Mouse (Mus musculus): Measurements from ENCODE around the gene Adat3. TPM values are rescaled to one million over a fixed set of nuclear protein-coding genes. Genes with fewer than 3 reads are reported as not detected.
A peak's percentile ranks its signal among the peaks of the same experiment; 100 is the strongest.

Gene Adat3
- total and polyA plus RNA-seq, 2 experiments, result 0.28 to 5.5 TPM

GRCm38 (mm10) chr10:80655406-80656129, 52.9 kb downstream of the Adat3 start:
- WGBS, result 5% methylated on average over 12 of the region's 12 CpGs
- DNase-seq (ENCODE audit: extremely low read depth, low read depth, low spot score), result no peak
- no peaks in the 10 kb centered on the region for H3K36me3 ChIP-seq (ENCODE audit: control insufficient read depth, insufficient read depth, low read length)
- H3K9ac ChIP-seq (ENCODE audit: low read depth, low read length), result peak overlapping the region; percentile 91
- peaks cover 8% of the 10 kb centered on the region for H3K4me1 ChIP-seq (ENCODE audit: control insufficient read depth, insufficient read depth, low read length)
- H3K27ac ChIP-seq (replicated peaks; ENCODE audit: insufficient read depth, low read depth, low read length), result no peak overlapping the region
- H3K4me3 ChIP-seq (ENCODE audit: insufficient read depth, low read depth, low read length), result peak overlapping the region; percentile 78
- TF ChIP-seq CTCF (IDR thresholded peaks at IDR 0.05; ENCODE audit: low read depth, low read length), result no peak
- H3K79me2 ChIP-seq (ENCODE audit: control insufficient read depth, insufficient read depth, low read length), result peaks cover 20% of the 10 kb centered on the region; the same call in 1 of the 2 replicates
- no peaks in the 10 kb centered on the region for H3K27me3 ChIP-seq (ENCODE audit: control insufficient read depth, insufficient read depth, low read length)

DNA sequence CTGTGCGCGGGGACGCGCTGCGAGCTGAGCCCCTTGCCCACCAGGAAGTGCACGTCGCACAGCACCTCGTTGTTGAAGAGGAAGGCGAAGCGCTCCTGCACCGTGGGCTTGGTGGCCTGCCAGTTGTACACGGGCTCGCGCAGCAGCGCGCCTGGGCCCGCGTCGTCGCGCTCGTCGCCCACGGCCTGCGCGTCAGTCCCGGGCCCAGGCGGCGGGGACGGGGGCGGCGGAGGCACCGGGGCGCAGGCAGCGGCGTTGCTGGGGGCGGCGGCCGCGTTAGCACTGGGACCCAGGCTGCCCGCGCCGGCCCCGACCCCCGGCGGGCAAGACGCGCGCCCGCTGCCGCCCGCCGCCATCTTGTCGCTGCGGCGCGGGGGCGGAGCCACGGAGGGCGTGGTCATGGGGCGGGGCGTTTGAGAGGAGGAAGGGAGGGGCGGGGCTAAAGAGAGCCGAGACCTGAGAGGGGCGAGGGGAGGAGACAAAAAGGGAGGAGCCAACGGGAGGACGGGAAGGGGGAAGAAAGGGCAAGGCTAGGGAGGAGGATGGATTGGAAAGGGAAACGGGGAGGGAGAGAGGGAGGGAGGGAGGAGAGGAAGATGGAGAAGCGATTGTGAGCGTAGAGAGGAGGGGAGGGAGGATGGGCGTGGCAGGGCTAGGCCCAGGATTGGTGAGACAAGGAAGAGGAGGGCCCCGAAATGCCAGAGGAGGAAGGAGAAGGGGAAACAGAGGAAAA, 53.6 kb downstream of the Adat3 start:
- TF ChIP-seq CTCF (IDR thresholded peaks at IDR 0.05; ENCODE audit: low read depth, low read length), result no peak
- TF ChIP-seq POLR2A (IDR thresholded peaks at IDR 0.05; ENCODE audit: extremely low read depth, insufficient read depth, low read length), result peak; percentile 42; the same call in 1 of the 2 replicates
- peaks cover 8% of the 10 kb centered on the region for H3K4me1 ChIP-seq (ENCODE audit: control insufficient read depth, insufficient read depth, low read length)
- H3K27me3 ChIP-seq (ENCODE audit: control insufficient read depth, insufficient read depth, low read length), result no peaks in the 10 kb centered on the region
- peak overlapping the region; percentile 50 for H3K27ac ChIP-seq (replicated peaks; ENCODE audit: insufficient read depth, low read depth, low read length)
- peak overlapping the region; percentile 78 for H3K4me3 ChIP-seq (ENCODE audit: insufficient read depth, low read depth, low read length)
- no peaks in the 10 kb centered on the region for H3K36me3 ChIP-seq (ENCODE audit: control insufficient read depth, insufficient read depth, low read length)
- H3K79me2 ChIP-seq (ENCODE audit: control insufficient read depth, insufficient read depth, low read length), result peaks cover 20% of the 10 kb centered on the region; the same call in 1 of the 2 replicates
- peak; percentile 94 for DNase-seq (ENCODE audit: extremely low read depth, low read depth, low spot score)
- WGBS, result under 1% methylated on average over 68 of the region's 72 CpGs
- peak overlapping the region; percentile 91 for H3K9ac ChIP-seq (ENCODE audit: low read depth, low read length)

DNA sequence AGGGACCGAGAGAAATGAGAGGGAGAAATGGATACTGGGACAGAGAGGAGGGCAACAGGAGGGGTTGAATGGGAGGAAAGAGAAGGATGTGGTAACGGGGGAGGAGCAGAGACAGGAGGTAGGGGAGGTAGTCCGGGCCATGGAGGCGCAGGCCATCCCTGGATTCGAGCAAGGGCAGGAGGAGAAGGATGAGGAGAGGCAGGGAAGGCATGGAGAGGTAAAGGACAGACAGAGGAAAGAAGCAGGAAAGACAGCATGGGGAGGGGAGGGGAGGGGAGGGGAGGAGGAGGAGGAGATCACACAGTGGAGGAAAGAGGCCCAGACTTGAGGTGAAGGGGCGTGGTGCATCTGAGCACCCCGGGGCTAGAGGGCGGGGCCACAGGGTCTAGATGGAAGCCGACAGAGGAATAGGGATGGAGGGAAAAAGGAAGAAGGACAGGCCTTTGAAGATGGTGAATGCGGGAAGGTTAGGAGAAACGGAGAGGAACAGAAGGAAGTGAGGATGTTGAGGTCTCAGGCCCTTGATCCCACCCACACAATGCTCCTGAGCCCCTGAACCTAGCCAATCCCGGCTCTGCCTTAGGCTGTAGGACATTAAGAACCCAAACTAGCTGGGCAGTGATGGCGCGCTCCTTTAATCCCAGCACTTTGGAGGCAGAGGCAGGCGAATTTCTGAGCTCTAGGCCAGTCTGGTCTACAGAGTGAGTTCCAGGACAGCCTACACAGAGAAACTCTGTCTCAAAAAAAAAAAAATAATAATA, 54.4 kb downstream of the Adat3 start, which contains the start of gene Btbd2:
TSS of gene Btbd2 (minus strand) at position 209 of the 761 bp plus-strand sequence.
- WGBS, result 43% methylated on average over 15 of the region's 15 CpGs
- no peak for DNase-seq (ENCODE audit: extremely low read depth, low read depth, low spot score)
- H3K4me3 ChIP-seq (ENCODE audit: insufficient read depth, low read depth, low read length), result peak within 1 kb of the TSS; percentile 78

More for the DNA sequence above, 54.4 kb downstream of the Adat3 start, which contains the start of gene Btbd2:
- Histone ChIP-seq H3K79me2 (ENCODE audit: control insufficient read depth, insufficient read depth, low read length) (peaks cover 20% of the 10 kb centered on the region; the same call in 1 of the 2 replicates), H3K4me1 (ENCODE audit: control insufficient read depth, insufficient read depth, low read length) (peaks cover 8% of the 10 kb centered on the region), H3K9ac (ENCODE audit: low read depth, low read length) (peak within 1 kb of the TSS; percentile 91), H3K27ac (replicated peaks; ENCODE audit: insufficient read depth, low read depth, low read length) (peak within 1 kb of the TSS; percentile 50), H3K27me3 (ENCODE audit: control insufficient read depth, insufficient read depth, low read length) (no peaks in the 10 kb centered on the region), H3K36me3 (ENCODE audit: control insufficient read depth, insufficient read depth, low read length) (no peaks in the 10 kb centered on the region)
- no peak for TF ChIP-seq CTCF (IDR thresholded peaks at IDR 0.05; ENCODE audit: low read depth, low read length)
- no peak for TF ChIP-seq POLR2A (IDR thresholded peaks at IDR 0.05; ENCODE audit: extremely low read depth, insufficient read depth, low read length)

Other genes with a start within 250 kb of the Adat3 start
- gene Plk5, start 246.4 kb upstream of the Adat3 start, total RNA-seq (2014; rRNA removed), result 0.60 and 1.4 TPM in 2 replicates
- 3.5 and 6.6 TPM in 2 replicates for gene Plk5, start 246.4 kb upstream of the Adat3 start, polyA plus RNA-seq (2012; rRNA removed)
- gene Mex3d, start 215.2 kb upstream of the Adat3 start, total RNA-seq (2014; rRNA removed), result 1.0 and 2.6 TPM in 2 replicates
- gene Mex3d, start 215.2 kb upstream of the Adat3 start, polyA plus RNA-seq (2012; rRNA removed), result 2.1 and 2.4 TPM in 2 replicates
- gene Mbd3, start 203.3 kb upstream of the Adat3 start, total RNA-seq (2014; rRNA removed), result 21.1 and 32.8 TPM in 2 replicates
- 73.5 and 76.7 TPM in 2 replicates for gene Mbd3, start 203.3 kb upstream of the Adat3 start, polyA plus RNA-seq (2012; rRNA removed)
- 1,362 and 1,401 TPM in 2 replicates for gene Uqcr11, start 196.1 kb upstream of the Adat3 start, total RNA-seq (2014; rRNA removed)
- gene Uqcr11, start 196.1 kb upstream of the Adat3 start, polyA plus RNA-seq (2012; rRNA removed), result 2,210 and 2,521 TPM in 2 replicates
- 6.4 and 9.9 TPM in 2 replicates for gene Tcf3, start 169.2 kb upstream of the Adat3 start, total RNA-seq (2014; rRNA removed)
- 19.6 and 20.2 TPM in 2 replicates for gene Tcf3, start 169.2 kb upstream of the Adat3 start, polyA plus RNA-seq (2012; rRNA removed)
- gene Onecut3, start 108.0 kb upstream of the Adat3 start, total RNA-seq (2014; rRNA removed), result not detected in 2 replicates
- not detected in 2 replicates for gene Onecut3, start 108.0 kb upstream of the Adat3 start, polyA plus RNA-seq (2012; rRNA removed)
- not detected in 2 replicates for gene Atp8b3, start 63.8 kb upstream of the Adat3 start, total RNA-seq (2014; rRNA removed)
- 0.04 TPM in 1 of 2 replicates, not detected in the other for gene Atp8b3, start 63.8 kb upstream of the Adat3 start, polyA plus RNA-seq (2012; rRNA removed)
- gene Rexo1, start 41.3 kb upstream of the Adat3 start, total RNA-seq (2014; rRNA removed), result 4.4 and 5.5 TPM in 2 replicates
- 28.1 and 36.8 TPM in 2 replicates for gene Rexo1, start 41.3 kb upstream of the Adat3 start, polyA plus RNA-seq (2012; rRNA removed)
- gene Klf16, start 25.6 kb upstream of the Adat3 start, total RNA-seq (2014; rRNA removed), result 0.74 and 1.3 TPM in 2 replicates
- gene Klf16, start 25.6 kb upstream of the Adat3 start, polyA plus RNA-seq (2012; rRNA removed), result 4.2 and 5.5 TPM in 2 replicates
- 45.7 and 59.3 TPM in 2 replicates for gene Abhd17a, start 12.5 kb upstream of the Adat3 start, total RNA-seq (2014; rRNA removed)
- gene Abhd17a, start 12.5 kb upstream of the Adat3 start, polyA plus RNA-seq (2012; rRNA removed), result 194 and 205 TPM in 2 replicates
- gene Scamp4, start within 50 bp of the Adat3 start, total RNA-seq (2014; rRNA removed), result 7.6 and 11.4 TPM in 2 replicates
- 61.2 and 63.2 TPM in 2 replicates for gene Scamp4, start within 50 bp of the Adat3 start, polyA plus RNA-seq (2012; rRNA removed)
- 0.28 and 0.34 TPM in 2 replicates for gene Gm49322, start 3.1 kb downstream of the Adat3 start, total RNA-seq (2014; rRNA removed)
- gene Gm49322, start 3.1 kb downstream of the Adat3 start, polyA plus RNA-seq (2012; rRNA removed), result 0.54 and 0.70 TPM in 2 replicates
- gene Csnk1g2, start 20.0 kb downstream of the Adat3 start, total RNA-seq (2014; rRNA removed), result 54.4 and 56.1 TPM in 2 replicates
- gene Csnk1g2, start 20.0 kb downstream of the Adat3 start, polyA plus RNA-seq (2012; rRNA removed), result 110 and 123 TPM in 2 replicates
- gene Btbd2, start 54.2 kb downstream of the Adat3 start, total RNA-seq (2014; rRNA removed), result 16.2 and 19.7 TPM in 2 replicates
- gene Btbd2, start 54.2 kb downstream of the Adat3 start, polyA plus RNA-seq (2012; rRNA removed), result 36.1 and 36.8 TPM in 2 replicates
- 88.6 and 119 TPM in 2 replicates for gene Mknk2, start 75.2 kb downstream of the Adat3 start, total RNA-seq (2014; rRNA removed)
- 87.0 and 116 TPM in 2 replicates for gene Mknk2, start 75.2 kb downstream of the Adat3 start, polyA plus RNA-seq (2012; rRNA removed)
- gene Mob3a, start 99.1 kb downstream of the Adat3 start, total RNA-seq (2014; rRNA removed), result 3.5 and 5.2 TPM in 2 replicates
- 6.1 TPM in 2 replicates for gene Mob3a, start 99.1 kb downstream of the Adat3 start, polyA plus RNA-seq (2012; rRNA removed)
- 17.2 and 18.3 TPM in 2 replicates for gene Izumo4, start 99.3 kb downstream of the Adat3 start, total RNA-seq (2014; rRNA removed)
- 42.5 and 49.7 TPM in 2 replicates for gene Izumo4, start 99.3 kb downstream of the Adat3 start, polyA plus RNA-seq (2012; rRNA removed)
- gene Ap3d1, start 139.4 kb downstream of the Adat3 start, total RNA-seq (2014; rRNA removed), result 22.3 and 35.2 TPM in 2 replicates
- gene Ap3d1, start 139.4 kb downstream of the Adat3 start, polyA plus RNA-seq (2012; rRNA removed), result 38.1 and 49.2 TPM in 2 replicates
- 2.4 and 3.6 TPM in 2 replicates for gene Dot1l, start 152.3 kb downstream of the Adat3 start, total RNA-seq (2014; rRNA removed)
- 13.0 and 14.8 TPM in 2 replicates for gene Dot1l, start 152.3 kb downstream of the Adat3 start, polyA plus RNA-seq (2012; rRNA removed)
- 6.7 and 8.6 TPM in 2 replicates for gene Sf3a2, start 195.3 kb downstream of the Adat3 start, total RNA-seq (2014; rRNA removed)
- gene Sf3a2, start 195.3 kb downstream of the Adat3 start, polyA plus RNA-seq (2012; rRNA removed), result 12.7 and 17.8 TPM in 2 replicates
- gene Plekhj1, start 195.7 kb downstream of the Adat3 start, total RNA-seq (2014; rRNA removed), result 16.0 and 17.4 TPM in 2 replicates
- gene Plekhj1, start 195.7 kb downstream of the Adat3 start, polyA plus RNA-seq (2012; rRNA removed), result 29.4 and 42.2 TPM in 2 replicates
- 0.13 and 0.18 TPM in 2 replicates for gene Amh, start 202.4 kb downstream of the Adat3 start, total RNA-seq (2014; rRNA removed)
- gene Amh, start 202.4 kb downstream of the Adat3 start, polyA plus RNA-seq (2012; rRNA removed), result 0.09 and 0.21 TPM in 2 replicates
- not detected in 2 replicates for gene Jsrp1, start 210.6 kb downstream of the Adat3 start, total RNA-seq (2014; rRNA removed)
- not detected in 2 replicates for gene Jsrp1, start 210.6 kb downstream of the Adat3 start, polyA plus RNA-seq (2012; rRNA removed)
- 527 and 614 TPM in 2 replicates for gene Oaz1, start 223.8 kb downstream of the Adat3 start, total RNA-seq (2014; rRNA removed)
- gene Oaz1, start 223.8 kb downstream of the Adat3 start, polyA plus RNA-seq (2012; rRNA removed), result 1,187 and 1,294 TPM in 2 replicates
- not detected in 2 replicates for gene Lingo3, start 241.2 kb downstream of the Adat3 start, total RNA-seq (2014; rRNA removed)
- gene Lingo3, start 241.2 kb downstream of the Adat3 start, polyA plus RNA-seq (2012; rRNA removed), result 0.05 TPM in 1 of 2 replicates, not detected in the other